Mouse (Mus musculus): Measurements from ENCODE around the gene Sema4g. TPM values are rescaled to one million over a fixed set of nuclear protein-coding genes. Genes with fewer than 3 reads are reported as not detected.

Gene Sema4g
- polyA plus RNA-seq, 1 experiment: 1.3 TPM

GRCm38 (mm10) chr19:45021362-45021761, 32.5 kb downstream of the Sema4g start:
- peaks cover 5% of the 10 kb centered on the region for H3K4me1 ChIP-seq (ENCODE audit: control insufficient read depth, insufficient read depth, insufficient read length)
- WGBS: 86% methylated on average over 15 of the region's 15 CpGs
- no peak overlapping the region for H3K27ac ChIP-seq (ENCODE audit: insufficient read depth, low read length)
- DNase-seq (ENCODE audit: low read depth in 1 of 2, low spot score in 2 of 2): no peak
- peaks cover 11% of the 10 kb centered on the region for H3K27me3 ChIP-seq (ENCODE audit: control insufficient read depth, insufficient read depth, low read length)
- no peak overlapping the region for H3K4me3 ChIP-seq (ENCODE audit: extremely low read depth, insufficient read depth, insufficient read length)
- H3K36me3 ChIP-seq (ENCODE audit: control insufficient read depth, insufficient read depth, low read length): no peaks in the 10 kb centered on the region
- TF ChIP-seq POLR2A (IDR thresholded peaks at IDR 0.05; ENCODE audit: low read depth, low read length) (no peak), CTCF (IDR thresholded peaks at IDR 0.05; ENCODE audit: extremely low read depth, insufficient read depth, insufficient read length, insufficient replicate concordance) (no peak)

- Histone ChIP-seq H3K27me3 (ENCODE audit: control insufficient read depth, insufficient read depth, low read length) (no peaks in the 10 kb centered on the region), H3K4me1 (ENCODE audit: control insufficient read depth, insufficient read depth, insufficient read length) (no peaks in the 10 kb centered on the region; the same call in 1 of the 2 replicates), H3K27ac (ENCODE audit: insufficient read depth, low read length) (no peak overlapping the region), H3K36me3 (ENCODE audit: control insufficient read depth, insufficient read depth, low read length) (no peaks in the 10 kb centered on the region), H3K4me3 (ENCODE audit: extremely low read depth, insufficient read depth, insufficient read length) (no peak overlapping the region)
- WGBS: 96% methylated on average over 11 of the region's 11 CpGs
- no peak for DNase-seq (ENCODE audit: low read depth in 1 of 2, low spot score in 2 of 2)
- TF ChIP-seq CTCF (IDR thresholded peaks at IDR 0.05; ENCODE audit: extremely low read depth, insufficient read depth, insufficient read length, insufficient replicate concordance) (no peak), POLR2A (IDR thresholded peaks at IDR 0.05; ENCODE audit: low read depth, low read length) (no peak)
These were observed 35.1 kb downstream of the Sema4g start for GRCm38 (mm10) chr19:45023993-45024392.

GRCm38 (mm10) chr19:45024775-45025174, 35.9 kb downstream of the Sema4g start:
- 95% methylated on average over 20 of the region's 20 CpGs for WGBS
- TF ChIP-seq POLR2A (IDR thresholded peaks at IDR 0.05; ENCODE audit: low read depth, low read length): no peak
- TF ChIP-seq CTCF (IDR thresholded peaks at IDR 0.05; ENCODE audit: extremely low read depth, insufficient read depth, insufficient read length, insufficient replicate concordance): no peak
- Histone ChIP-seq H3K4me1 (ENCODE audit: control insufficient read depth, insufficient read depth, insufficient read length) (no peaks in the 10 kb centered on the region; the same call in 1 of the 2 replicates), H3K36me3 (ENCODE audit: control insufficient read depth, insufficient read depth, low read length) (no peaks in the 10 kb centered on the region), H3K4me3 (ENCODE audit: extremely low read depth, insufficient read depth, insufficient read length) (no peak overlapping the region), H3K27me3 (ENCODE audit: control insufficient read depth, insufficient read depth, low read length) (no peaks in the 10 kb centered on the region), H3K27ac (ENCODE audit: insufficient read depth, low read length) (no peak overlapping the region)
- DNase-seq (ENCODE audit: low read depth in 1 of 2, low spot score in 2 of 2): no peak

- no peaks in the 10 kb centered on the region for H3K36me3 ChIP-seq (ENCODE audit: control insufficient read depth, insufficient read depth, low read length)
These were observed 37.2 kb downstream of the Sema4g start for GRCm38 (mm10) chr19:45025937-45026568.

GRCm38 (mm10) chr19:45026958-45027670, 38.2 kb downstream of the Sema4g start:
- no peaks in the 10 kb centered on the region; the same call in 1 of the 2 replicates for H3K4me1 ChIP-seq (ENCODE audit: control insufficient read depth, insufficient read depth, insufficient read length)
- H3K4me3 ChIP-seq (ENCODE audit: extremely low read depth, insufficient read depth, insufficient read length): no peak overlapping the region
- H3K27ac ChIP-seq (ENCODE audit: insufficient read depth, low read length): no peak overlapping the region
- H3K36me3 ChIP-seq (ENCODE audit: control insufficient read depth, insufficient read depth, low read length): no peaks in the 10 kb centered on the region
- H3K27me3 ChIP-seq (ENCODE audit: control insufficient read depth, insufficient read depth, low read length): no peaks in the 10 kb centered on the region
- 81% methylated on average over 6 of the region's 6 CpGs for WGBS
- TF ChIP-seq POLR2A (IDR thresholded peaks at IDR 0.05; ENCODE audit: low read depth, low read length) (no peak), CTCF (IDR thresholded peaks at IDR 0.05; ENCODE audit: extremely low read depth, insufficient read depth, insufficient read length, insufficient replicate concordance) (no peak)
- DNase-seq (ENCODE audit: low read depth in 1 of 2, low spot score in 2 of 2): no peak

More at GRCm38 (mm10) chr19:45025937-45026568, 37.2 kb downstream of the Sema4g start:
- no peak overlapping the region for H3K27ac ChIP-seq (ENCODE audit: insufficient read depth, low read length)
- WGBS: 94% methylated on average over 37 of the region's 37 CpGs
- TF ChIP-seq CTCF (IDR thresholded peaks at IDR 0.05; ENCODE audit: extremely low read depth, insufficient read depth, insufficient read length, insufficient replicate concordance): no peak
- TF ChIP-seq POLR2A (IDR thresholded peaks at IDR 0.05; ENCODE audit: low read depth, low read length): no peak
- no peaks in the 10 kb centered on the region for H3K27me3 ChIP-seq (ENCODE audit: control insufficient read depth, insufficient read depth, low read length)
- no peaks in the 10 kb centered on the region; the same call in 1 of the 2 replicates for H3K4me1 ChIP-seq (ENCODE audit: control insufficient read depth, insufficient read depth, insufficient read length)
- H3K4me3 ChIP-seq (ENCODE audit: extremely low read depth, insufficient read depth, insufficient read length): no peak overlapping the region
- no peak for DNase-seq (ENCODE audit: low read depth in 1 of 2, low spot score in 2 of 2)

- 91% methylated on average over 6 of the region's 6 CpGs for WGBS
- Histone ChIP-seq H3K4me3 (ENCODE audit: extremely low read depth, insufficient read depth, insufficient read length) (no peak overlapping the region), H3K27me3 (ENCODE audit: control insufficient read depth, insufficient read depth, low read length) (no peaks in the 10 kb centered on the region)
These were observed 38.9 kb downstream of the Sema4g start for GRCm38 (mm10) chr19:45027848-45028247.

More at GRCm38 (mm10) chr19:45027848-45028247, 38.9 kb downstream of the Sema4g start:
- TF ChIP-seq CTCF (IDR thresholded peaks at IDR 0.05; ENCODE audit: extremely low read depth, insufficient read depth, insufficient read length, insufficient replicate concordance) (no peak), POLR2A (IDR thresholded peaks at IDR 0.05; ENCODE audit: low read depth, low read length) (no peak)
- DNase-seq (ENCODE audit: low read depth in 1 of 2, low spot score in 2 of 2): no peak
- Histone ChIP-seq H3K27ac (ENCODE audit: insufficient read depth, low read length) (no peak overlapping the region), H3K4me1 (ENCODE audit: control insufficient read depth, insufficient read depth, insufficient read length) (no peaks in the 10 kb centered on the region; the same call in 1 of the 2 replicates), H3K36me3 (ENCODE audit: control insufficient read depth, insufficient read depth, low read length) (no peaks in the 10 kb centered on the region)
